Mouse (Mus musculus) kidney, adult 2 months (tissue): ENCODE measurements around the gene Slc7a6. TPM values are rescaled to one million over a fixed set of nuclear protein-coding genes. Genes with fewer than 3 reads are reported as not detected.

Experiments used
- DNase-seq: peaks from one replicate; pipeline ENCODE4 v3.0.0; 2021
- H3K27ac ChIP-seq: fragments of 200-500 bp; 2 replicates; pipeline ENCODE4 v1.5.1; 2012; ENCODE audit warnings: low read depth, low read length, control low read depth, inconsistent platforms; ENCODE audit not compliant: insufficient read depth
- H3K27me3 ChIP-seq: fragments of 200-500 bp; replicated peaks from 2 replicates; pipeline ENCODE4 v1.6.1; 2012; ENCODE audit warnings: mild to moderate bottlenecking, moderate library complexity, low read length, inconsistent platforms; ENCODE audit not compliant: control insufficient read depth, insufficient read depth
- H3K36me3 ChIP-seq: fragments of 200-500 bp; 2 replicates; pipeline ENCODE4 v1.6.1; 2012; ENCODE audit warnings: mild to moderate bottlenecking, moderate library complexity, low read length, inconsistent platforms; ENCODE audit not compliant: control insufficient read depth, insufficient read depth
- H3K4me1 ChIP-seq: fragments of 200-500 bp; 2 replicates; pipeline ENCODE4 v1.6.1; 2011; ENCODE audit warnings: low read length; ENCODE audit not compliant: control insufficient read depth, insufficient read depth
- H3K4me3 ChIP-seq: fragments of 200-500 bp; 2 replicates; pipeline ENCODE4 v1.5.1; 2011; ENCODE audit warnings: mild to moderate bottlenecking, low read depth, low read length, control low read depth; ENCODE audit not compliant: insufficient read depth
- CTCF ChIP-seq: fragments of 200-500 bp; conservative IDR thresholded peaks from 2 replicates; pipeline ENCODE4 v1.5.1; 2011; ENCODE audit warnings: low read depth, mild to moderate bottlenecking, control low read depth, low read length, moderate library complexity, mixed read lengths; ENCODE audit not compliant: insufficient read depth, insufficient read length
- POLR2A ChIP-seq: fragments of 200-500 bp; IDR thresholded peaks from one replicate; pipeline ENCODE4 v1.6.1; 2011; ENCODE audit warnings: low read depth, low read length, control low read depth
- WGBS: fragments of 180-500 bp; shearing (Covaris S2); methylation state at CpG from one replicate; pipeline ENCODE4 v1.1.7; 2018; 5-methylcytosine and 5-hydroxymethylcytosine counted together
- polyA plus RNA-seq: library from polyadenylated mRNA; depleted of rRNA; stranded (reverse); fragments of >200 nt; gene quantifications from 2 replicates; pipeline ENCODE4 v1.2.3, GENCODE M21; 2012

Gene Slc7a6
- polyA plus RNA-seq, 1 experiment: 9.8 TPM

GRCm38 (mm10) chr8:106210821-106211345 lies 42.2 kb downstream of the Slc7a6 start, which contains the start of the genes Slc7a6os and Prmt7:
Gene Slc7a6os, minus strand, starts transcription at chr8:106210935.
Gene Prmt7, plus strand, starts transcription at chr8:106210936.
- Histone ChIP-seq H3K4me1 (peaks cover 4% of the 10 kb centered on the region; the same call in 1 of the 2 replicates), H3K36me3 (no peaks in the 10 kb centered on the region), H3K4me3 (peak within 1 kb of the TSS; percentile 93), H3K27me3 (no peaks in the 10 kb centered on the region), H3K27ac (peak within 1 kb of the TSS; percentile 83)
- peak; percentile 97 for DNase-seq
- TF ChIP-seq POLR2A (peak; percentile 88), CTCF (no peak)
- WGBS: under 1% methylated on average over 52 of the region's 52 CpGs

GRCm38 (mm10) chr8:106211421-106211820 lies 42.8 kb downstream of the Slc7a6 start:
- no peak for TF ChIP-seq CTCF
- no peak for TF ChIP-seq POLR2A
- Histone ChIP-seq H3K27me3 (no peaks in the 10 kb centered on the region), H3K4me3 (peak overlapping the region; percentile 93), H3K36me3 (no peaks in the 10 kb centered on the region), H3K4me1 (peaks cover 4% of the 10 kb centered on the region; the same call in 1 of the 2 replicates), H3K27ac (no peak overlapping the region)
- no peak for DNase-seq
- 2% methylated on average over 13 of the region's 13 CpGs for WGBS

GRCm38 (mm10) chr8:106213959-106214358 lies 45.3 kb downstream of the Slc7a6 start:
- DNase-seq: no peak
- no peak for TF ChIP-seq POLR2A
- no peak for TF ChIP-seq CTCF
- Histone ChIP-seq H3K36me3 (0 out of 2 replicates have a peak, but pooled peaks cover 1% of the 10 kb centered on the region), H3K27me3 (no peaks in the 10 kb centered on the region), H3K4me3 (no peak overlapping the region), H3K27ac (no peak overlapping the region), H3K4me1 (peaks cover 4% of the 10 kb centered on the region; the same call in 1 of the 2 replicates)
- 96% methylated on average over 3 of the region's 3 CpGs for WGBS

- Histone ChIP-seq H3K27me3 (no peaks in the 10 kb centered on the region), H3K36me3 (0 out of 2 replicates have a peak, but pooled peaks cover 1% of the 10 kb centered on the region), H3K4me1 (no peaks in the 10 kb centered on the region), H3K27ac (no peak overlapping the region), H3K4me3 (no peak overlapping the region)
- DNase-seq: no peak
- TF ChIP-seq POLR2A (no peak), CTCF (no peak)
- 90% methylated on average over 3 of the region's 3 CpGs for WGBS
Measured at GRCm38 (mm10) chr8:106219620-106220019, 51.0 kb downstream of the Slc7a6 start.

GRCm38 (mm10) chr8:106226589-106226988 lies 57.9 kb downstream of the Slc7a6 start:
- no peak overlapping the region for H3K4me3 ChIP-seq
- TF ChIP-seq POLR2A: no peak
- TF ChIP-seq CTCF: peak; percentile 75
- no peak overlapping the region for H3K27ac ChIP-seq
- WGBS: 42% methylated on average over 9 of the region's 9 CpGs
- H3K27me3 ChIP-seq: no peaks in the 10 kb centered on the region
- DNase-seq: peak; percentile 51
- H3K4me1 ChIP-seq: no peaks in the 10 kb centered on the region
- no peaks in the 10 kb centered on the region; the same call in 1 of the 2 replicates for H3K36me3 ChIP-seq

- TF ChIP-seq POLR2A: no peak
- no peak for TF ChIP-seq CTCF
- WGBS: 66% methylated on average over 7 of the region's 7 CpGs
- Histone ChIP-seq H3K27ac (no peak overlapping the region), H3K36me3 (no peaks in the 10 kb centered on the region; the same call in 1 of the 2 replicates), H3K4me1 (peaks cover under 1% of the 10 kb centered on the region; the same call in 1 of the 2 replicates), H3K4me3 (no peak overlapping the region), H3K27me3 (no peaks in the 10 kb centered on the region)
- no peak for DNase-seq
Measured at GRCm38 (mm10) chr8:106231536-106231935, 62.9 kb downstream of the Slc7a6 start.

- peaks cover 4% of the 10 kb centered on the region for H3K4me1 ChIP-seq
- H3K27me3 ChIP-seq: no peaks in the 10 kb centered on the region
- no peak for TF ChIP-seq POLR2A
- no peak for TF ChIP-seq CTCF
- WGBS: 58% methylated on average over 3 of the region's 3 CpGs
- H3K36me3 ChIP-seq: no peaks in the 10 kb centered on the region; the same call in 1 of the 2 replicates
- no peak overlapping the region for H3K4me3 ChIP-seq
- no peak for DNase-seq
- H3K27ac ChIP-seq: no peak overlapping the region
Measured at GRCm38 (mm10) chr8:106232751-106233150, 64.1 kb downstream of the Slc7a6 start.
